Mouse (Mus musculus): ENCODE results near the gene Gin1.

Gin1 gene

DNA sequence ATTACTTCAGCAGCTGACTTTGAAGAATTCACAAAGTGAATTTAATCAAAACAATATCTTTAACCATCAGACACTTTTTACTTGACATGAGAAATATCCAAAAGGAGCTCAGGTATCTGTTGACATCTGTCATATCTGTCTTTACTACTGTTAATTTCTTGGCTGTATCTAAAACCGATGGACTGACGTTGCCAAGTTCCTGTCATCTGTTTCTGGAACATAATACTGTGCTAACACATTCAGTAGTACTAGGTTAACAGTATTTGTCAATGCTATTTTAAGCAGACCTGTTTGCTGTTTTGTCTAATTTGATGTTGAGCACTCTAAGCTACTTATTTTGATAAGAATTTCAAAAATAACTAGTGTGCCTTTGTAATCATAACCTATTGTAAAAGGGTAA, 18.5 kb downstream of the Gin1 start:
- no peak for DNase-seq

DNA sequence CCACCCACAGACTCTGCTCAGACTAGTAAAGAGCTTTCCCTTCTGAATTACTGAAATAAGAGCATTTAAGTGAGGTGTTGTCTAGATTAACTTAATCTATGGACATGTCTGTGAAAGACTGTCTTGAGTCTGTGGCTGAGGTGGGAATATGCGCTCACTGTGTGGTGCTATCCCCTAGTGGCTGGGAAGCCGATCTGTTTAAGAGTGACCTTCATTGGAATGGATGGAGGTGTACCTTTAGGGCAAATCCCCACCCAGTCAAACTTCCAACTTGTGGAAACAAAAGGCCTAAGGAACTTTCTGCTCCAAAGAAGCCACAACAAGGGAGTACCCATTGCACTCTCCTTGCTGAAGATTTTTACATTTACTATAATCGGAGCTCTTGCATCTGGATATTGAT, 24.1 kb downstream of the Gin1 start:
- no peak for DNase-seq

DNA sequence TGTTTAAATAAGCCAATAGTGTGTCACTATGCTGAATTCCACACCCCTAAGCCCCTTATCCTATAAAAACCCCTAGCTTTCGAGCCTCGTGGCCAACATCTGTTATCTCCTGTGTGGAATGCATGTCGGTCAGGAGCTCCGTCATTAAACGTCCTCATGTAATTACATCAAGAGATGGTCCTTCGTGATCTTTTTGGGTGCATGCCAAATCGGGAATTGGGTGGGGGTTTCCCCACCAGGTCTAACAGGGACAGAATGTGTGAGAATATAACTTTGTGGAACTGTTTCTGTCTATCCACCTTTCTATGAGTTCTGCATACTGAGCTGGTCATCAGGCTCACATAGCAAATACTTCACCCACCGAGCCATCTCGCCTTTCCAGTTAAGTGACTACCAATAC, 26.0 kb downstream of the Gin1 start:
- DNase-seq, result no peak

DNA sequence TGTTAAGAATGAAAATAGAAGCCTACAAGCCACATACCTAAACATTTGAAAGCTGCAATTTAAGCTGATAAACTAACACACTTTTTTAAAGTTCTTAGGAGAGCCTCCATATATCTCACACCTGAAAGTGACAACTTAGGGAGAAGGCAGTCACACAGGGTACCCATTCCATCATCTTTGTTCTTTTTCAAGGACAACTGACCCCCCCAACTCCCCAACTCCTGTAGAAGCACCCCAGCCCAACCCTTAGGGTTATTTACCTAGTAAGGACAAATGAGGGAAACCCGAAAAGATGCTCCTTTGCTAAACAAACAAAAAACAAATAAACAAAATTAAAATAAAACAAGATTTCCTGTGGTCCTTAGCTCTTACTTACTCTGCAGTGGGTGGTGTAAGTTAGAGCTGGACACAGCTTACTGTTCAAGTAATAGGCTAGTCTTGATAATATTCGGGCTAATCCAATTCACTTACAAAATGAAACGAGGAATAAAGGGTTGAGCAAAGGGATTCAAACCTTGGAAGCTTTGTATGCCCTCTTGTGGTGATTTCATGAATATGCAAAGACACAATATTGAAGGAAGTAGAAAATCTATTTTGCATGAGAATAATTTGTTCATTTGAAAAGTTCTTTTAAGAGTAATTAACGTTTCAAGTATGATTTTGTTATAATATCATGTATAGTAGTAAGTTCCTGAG, 32.4 kb downstream of the Gin1 start:
- DNase-seq, result no peak

DNA sequence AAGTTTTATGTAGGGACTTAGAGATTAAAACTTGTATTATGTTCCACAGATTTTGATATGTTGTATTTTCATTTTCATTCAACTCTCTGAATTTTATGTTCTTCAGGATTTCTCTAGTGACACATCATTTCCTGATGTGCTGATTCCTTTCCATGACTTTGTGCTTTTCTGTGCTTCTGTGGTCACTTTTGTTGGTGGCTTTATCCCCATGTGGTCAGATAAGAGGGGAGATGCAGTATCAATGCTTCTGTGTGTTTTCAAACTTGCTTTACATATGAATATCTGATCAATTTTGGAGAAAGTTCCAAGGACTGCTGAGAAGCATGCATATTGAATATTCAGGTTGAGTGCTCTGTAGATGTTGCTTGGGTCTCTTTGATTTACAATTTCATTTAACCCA, 34.5 kb downstream of the Gin1 start:
- DNase-seq, result no peak

DNA sequence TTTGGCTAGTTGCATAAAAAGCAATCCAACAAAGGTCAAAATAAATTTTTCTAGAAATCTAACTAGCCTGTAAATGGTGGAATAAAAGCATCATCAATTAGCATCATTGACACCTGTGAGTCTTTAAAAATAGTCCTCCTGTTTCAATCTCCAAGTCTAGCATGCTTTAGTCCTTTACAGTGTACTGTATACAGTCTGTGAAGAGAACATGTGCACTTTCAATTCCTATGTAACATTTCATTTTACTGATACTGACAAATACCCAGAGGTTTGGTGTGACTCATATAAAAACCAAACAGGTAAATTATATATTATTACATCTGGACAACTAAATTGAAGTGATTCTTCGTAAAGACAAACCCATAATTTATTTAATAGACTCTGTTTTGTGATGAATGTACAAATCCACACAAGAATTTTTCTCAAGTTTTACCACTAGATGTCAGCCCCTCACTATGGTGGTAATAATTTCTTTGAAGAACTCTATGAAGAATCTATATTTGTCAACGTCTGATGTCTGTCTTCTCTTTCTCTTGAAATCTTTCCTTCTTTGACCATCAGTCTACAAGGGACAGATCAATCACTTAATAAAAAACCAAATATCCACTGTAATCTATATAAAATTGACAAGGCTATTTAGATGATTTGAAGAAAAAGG, 39.4 kb downstream of the Gin1 start:
- no peak for DNase-seq

DNA sequence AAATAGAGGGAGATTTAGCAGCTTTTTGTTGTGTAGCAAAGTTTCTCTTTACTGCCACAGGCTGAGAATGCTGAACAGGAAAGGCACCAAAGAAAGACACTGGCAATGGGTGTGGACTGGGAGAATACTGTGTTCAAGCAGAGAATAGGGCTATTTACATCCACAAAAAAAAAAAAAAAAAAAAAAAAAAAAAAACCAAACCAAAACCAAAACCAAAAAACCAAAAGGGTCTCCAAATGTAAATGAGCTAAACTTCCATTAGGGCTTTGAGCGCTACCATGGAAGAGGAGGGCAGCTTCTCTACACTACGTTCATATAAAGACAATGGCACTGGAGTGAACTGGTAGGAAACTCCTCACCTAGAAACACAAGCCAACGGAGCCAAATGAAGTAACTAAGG, 51.3 kb downstream of the Gin1 start:
- no peak for DNase-seq

DNA sequence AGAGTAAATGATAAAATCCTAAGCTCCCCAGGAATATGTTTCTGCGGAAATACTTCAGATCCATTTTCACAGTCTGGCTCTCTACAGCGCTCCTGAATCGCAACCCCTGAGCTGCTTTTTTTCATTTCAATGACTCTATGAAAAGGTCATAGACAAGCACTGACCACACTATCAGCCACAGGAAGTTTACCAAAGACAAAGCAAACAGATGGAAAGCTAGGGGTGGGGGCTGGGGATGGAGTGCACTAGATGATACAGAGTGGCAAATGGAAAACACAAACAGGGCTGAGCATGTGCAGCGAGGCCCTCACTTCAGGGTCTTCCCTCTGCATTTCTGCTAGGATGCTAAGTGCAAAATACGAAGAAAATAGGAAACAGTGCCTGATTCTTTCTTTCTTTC, 52.2 kb downstream of the Gin1 start:
- no peak for DNase-seq

DNA sequence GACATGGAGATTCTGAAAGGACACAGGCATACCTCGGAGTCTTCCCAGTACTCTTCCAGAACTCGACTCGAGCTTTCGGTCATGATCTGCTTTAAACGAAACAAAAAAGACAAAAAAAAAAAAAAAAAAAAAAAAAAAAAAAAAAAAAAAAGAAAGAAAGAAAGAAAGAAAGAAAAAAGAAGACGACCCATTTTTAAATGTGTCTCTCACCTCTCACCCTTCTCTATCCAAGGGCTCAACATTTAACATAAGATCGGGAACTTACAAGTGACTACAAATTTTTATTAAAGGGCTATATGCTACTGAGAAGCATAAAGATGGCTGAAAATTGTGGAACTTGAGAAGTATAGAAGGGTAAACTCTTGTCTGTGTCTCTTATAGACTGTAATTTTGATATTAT, 52.9 kb downstream of the Gin1 start:
- no peak for DNase-seq

DNA sequence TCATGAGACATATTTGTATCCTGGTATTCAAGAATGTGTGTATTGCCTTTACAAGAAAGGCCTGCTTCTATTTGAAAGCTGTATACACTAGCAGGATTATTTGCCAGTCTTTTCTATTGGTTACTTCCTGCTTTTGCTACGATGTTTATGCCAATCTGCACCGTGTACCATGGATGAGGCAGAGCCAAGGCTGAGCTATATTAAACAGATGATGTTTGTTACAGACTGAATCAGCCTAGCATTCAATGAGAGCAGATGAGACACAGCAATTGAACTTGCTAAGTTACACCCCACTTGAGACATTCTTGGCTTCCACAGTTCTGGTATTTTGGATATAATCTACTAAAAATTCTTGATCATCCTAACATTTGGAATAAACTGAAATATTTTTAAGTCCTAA, 57.6 kb downstream of the Gin1 start:
- no peak for DNase-seq

DNA sequence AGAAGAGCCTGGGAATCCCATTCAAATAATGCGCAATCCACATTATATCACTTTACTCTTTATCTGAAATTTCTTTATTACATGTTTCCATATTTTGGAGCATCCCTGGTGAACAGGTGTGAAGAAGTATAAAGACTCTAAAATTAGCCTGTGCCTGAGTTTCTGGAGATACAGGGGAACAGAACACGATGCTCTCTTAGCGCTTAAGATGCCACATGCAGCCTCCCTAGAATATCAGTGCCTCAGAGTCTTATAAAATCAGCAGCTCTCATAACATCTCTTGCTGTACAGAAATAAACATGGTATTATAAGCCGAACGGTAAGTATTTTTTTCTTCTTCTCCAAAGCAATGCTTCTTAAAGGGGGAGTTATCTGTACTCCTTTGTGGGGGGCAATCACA, 58.1 kb downstream of the Gin1 start:
- DNase-seq, result no peak

DNA sequence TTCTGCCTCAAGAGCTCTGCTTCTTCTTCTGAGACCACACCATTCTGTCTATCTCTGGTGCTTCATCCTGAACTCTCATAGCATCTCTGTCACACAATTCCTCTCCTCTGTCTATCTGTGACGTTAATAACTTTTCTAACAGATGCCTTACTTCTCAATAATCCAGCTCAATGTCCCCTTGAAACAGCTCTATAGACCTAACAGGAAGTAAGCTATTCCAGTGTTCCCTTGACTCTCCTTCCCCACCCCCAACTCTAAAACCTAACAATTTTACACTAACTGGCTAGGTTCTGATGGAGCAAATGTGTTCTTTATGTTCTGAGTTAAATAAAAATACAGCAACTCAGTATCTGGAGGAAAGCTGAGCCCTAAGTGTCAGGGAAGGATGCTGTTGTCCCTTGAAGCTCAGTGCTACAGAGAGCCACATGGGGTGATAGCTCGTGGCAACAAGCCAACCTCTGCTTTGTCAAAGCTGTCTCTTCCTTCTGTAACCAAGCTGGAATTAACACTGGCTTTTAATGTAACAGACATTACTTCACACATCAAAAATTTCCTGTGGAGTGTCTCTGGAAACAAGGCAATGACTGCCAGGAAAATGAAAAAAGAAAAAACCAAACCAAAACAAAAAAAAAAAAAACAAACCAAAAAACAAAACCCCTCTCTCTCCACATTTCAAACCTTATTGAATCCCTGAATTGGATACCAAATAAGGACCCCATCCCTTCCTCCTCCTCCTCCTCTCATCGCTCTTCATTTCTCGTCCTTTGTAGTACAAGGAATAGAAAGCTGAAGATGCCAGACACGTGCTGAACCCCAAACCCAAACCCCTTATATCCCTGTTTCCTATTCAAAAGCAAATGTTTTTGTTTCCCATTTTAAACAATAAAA, 63.7 kb downstream of the Gin1 start:
- DNase-seq, result no peak

DNA sequence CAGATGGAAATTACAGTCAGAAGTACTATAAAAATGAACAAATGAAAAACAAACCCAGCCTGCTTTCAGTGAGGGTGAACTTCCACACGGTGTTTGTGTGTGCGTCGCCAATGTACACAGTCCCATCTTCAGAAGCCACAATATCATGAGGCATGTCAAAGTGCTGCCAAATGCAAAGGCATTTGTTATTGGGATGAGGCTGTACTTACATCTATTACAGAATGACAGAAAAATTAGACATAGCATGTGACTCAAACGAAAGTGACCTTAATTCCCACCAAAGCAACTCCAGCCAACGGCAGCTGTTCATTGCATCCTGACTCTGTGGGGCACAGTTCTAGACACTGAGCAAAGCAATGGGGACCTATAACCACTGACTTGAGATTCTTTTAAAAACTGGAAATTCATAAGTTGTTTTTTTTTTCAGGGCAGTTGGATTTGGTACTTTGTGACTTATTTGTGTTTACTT, 64.4 kb downstream of the Gin1 start:
- no peak for DNase-seq

Data from thymus, adult 18-20 months (tissue).